Mouse (Mus musculus) adrenal gland, adult 2 months (tissue): ENCODE data around the gene Fam71e1. TPM values are rescaled to one million over a fixed set of nuclear protein-coding genes. Genes with fewer than 3 reads are reported as not detected.
A peak's percentile ranks its signal among the peaks of the same experiment; 100 is the strongest.

Experiments used
- DNase-seq: peaks from one replicate; pipeline ENCODE4 v3.0.0; 2021
- polyA plus RNA-seq: library from polyadenylated mRNA; depleted of rRNA; stranded (reverse); fragments of >200 nt; gene quantifications from 2 replicates; pipeline ENCODE4 v1.2.3, GENCODE M21; 2012
- total RNA-seq, 2 experiments: library from RNA; stranded (reverse); gene quantifications; 2 replicates each; pipeline ENCODE4 v1.2.3; 2021

Gene Fam71e1
- total and polyA plus RNA-seq, 3 experiments: 8.3 to 28.6 (median 9.1) TPM

DNA sequence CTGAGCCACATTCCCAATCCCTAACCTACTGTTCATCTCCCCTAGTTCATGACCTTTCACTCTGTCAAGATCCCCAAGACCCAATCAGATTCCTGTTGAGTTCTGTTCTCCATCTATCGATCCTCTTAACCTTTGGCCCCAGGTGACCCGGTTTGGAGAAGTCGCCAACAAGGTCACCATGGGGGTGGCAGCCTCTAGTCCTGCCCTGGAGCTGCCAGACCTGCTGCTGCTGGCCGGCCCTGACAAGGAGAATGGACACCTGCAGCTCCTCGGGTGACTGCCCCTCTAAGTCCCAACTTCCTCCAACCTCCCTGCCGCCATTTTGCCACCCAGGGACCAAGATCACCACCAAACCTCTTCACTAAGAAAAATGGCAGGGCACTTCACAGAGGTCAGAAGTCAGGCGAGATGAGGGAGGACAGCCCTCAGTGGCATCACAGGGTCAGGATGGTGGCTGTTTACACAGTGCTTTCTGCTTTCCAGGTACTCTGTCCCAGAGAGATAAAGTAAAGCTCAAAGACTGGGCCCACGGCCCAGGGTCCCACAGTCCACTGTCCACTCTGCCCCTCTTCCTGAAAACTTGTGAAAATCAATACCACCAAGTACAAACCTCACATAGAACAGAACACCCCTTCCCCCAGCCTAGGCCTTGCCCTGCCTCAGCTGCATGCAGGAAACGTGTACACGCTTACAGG, 1.1 kb downstream of the Fam71e1 start:
- DNase-seq: no peak

GRCm38 (mm10) chr7:44498922-44499321, 2.5 kb downstream of the Fam71e1 start:
- no peak for DNase-seq

DNA sequence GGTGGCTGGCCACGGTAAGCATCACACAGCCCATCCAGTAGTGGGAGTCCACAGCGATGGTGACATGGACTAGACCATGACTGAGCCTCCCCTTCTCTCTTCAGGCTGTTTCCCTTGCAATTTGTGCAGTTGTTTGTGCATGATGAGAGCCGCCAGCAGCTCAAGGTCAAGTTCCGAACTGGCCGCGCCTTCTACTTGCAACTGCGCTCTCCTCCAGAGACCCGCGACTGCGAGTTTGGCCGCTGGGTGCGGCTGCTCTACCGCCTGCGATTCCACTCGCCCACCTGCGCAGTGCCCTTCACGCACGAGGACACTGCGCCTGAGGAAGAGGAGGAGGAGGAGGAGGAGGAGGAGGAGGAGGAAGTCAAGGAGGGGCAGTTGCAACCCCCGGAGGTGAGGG, 3.7 kb downstream of the Fam71e1 start:
- DNase-seq: no peak

- peak; percentile 56 for DNase-seq
These were observed 5.3 kb downstream of the Fam71e1 start for GRCm38 (mm10) chr7:44501563-44502115.

GRCm38 (mm10) chr7:44507491-44507890, 11.1 kb downstream of the Fam71e1 start:
- DNase-seq: no peak

DNA sequence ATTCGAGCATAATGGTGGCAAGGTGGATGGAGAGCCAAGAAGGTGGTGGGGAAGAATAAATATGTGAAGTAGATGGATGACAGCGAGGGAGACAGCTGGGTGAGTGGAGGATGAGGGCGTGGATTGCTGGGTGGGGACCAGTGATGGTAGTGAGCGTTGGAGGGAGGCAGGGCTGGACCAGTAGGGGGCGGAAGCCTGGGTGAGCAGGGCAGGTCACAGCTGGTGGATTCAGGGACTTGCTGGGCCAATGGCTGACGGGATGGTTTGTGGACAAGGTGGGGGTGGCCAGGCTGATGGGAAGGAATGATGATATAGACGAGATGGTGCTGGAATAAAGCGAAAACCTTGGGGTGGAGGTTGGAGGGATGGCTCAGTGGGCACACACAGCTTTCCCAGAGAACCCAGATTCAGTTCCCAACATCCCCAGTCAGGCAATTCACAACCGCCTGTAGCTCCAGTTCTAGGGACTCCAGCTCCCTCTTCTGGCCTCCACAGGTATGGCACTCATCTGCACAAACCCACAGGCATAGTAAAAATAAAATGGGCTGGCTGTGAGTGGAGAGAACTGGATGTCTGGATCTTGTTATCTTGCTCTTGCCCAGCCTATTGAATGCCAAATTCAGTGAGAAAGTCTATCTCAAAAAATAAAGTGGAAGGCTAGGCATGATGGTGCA, 23.0 kb downstream of the Fam71e1 start:
- no peak for DNase-seq

- no peak for DNase-seq
These were observed 24.6 kb downstream of the Fam71e1 start for GRCm38 (mm10) chr7:44520990-44521389.

- peak; percentile 54 for DNase-seq
These were observed 25.3 kb downstream of the Fam71e1 start for GRCm38 (mm10) chr7:44521710-44522109.

DNA sequence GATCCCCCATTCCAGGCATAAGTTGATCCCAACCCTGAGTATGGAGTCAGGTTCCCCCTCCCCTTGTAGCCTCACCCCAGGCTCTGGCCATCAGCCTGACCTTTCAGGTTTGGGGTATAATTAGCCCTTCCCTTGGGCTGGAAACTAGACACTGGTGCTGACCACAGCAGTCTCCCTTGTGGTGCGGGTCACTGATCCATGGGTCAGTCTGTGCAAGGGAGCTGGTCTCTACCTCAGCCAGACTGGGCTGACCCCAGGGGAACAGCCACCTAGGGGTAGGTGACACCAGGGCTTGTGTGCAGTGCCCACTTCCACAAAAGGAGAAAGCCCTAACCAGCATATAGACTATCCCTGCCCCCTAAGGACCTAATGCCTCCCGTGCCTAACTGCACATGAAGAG, 26.7 kb downstream of the Fam71e1 start:
- DNase-seq: no peak

DNA sequence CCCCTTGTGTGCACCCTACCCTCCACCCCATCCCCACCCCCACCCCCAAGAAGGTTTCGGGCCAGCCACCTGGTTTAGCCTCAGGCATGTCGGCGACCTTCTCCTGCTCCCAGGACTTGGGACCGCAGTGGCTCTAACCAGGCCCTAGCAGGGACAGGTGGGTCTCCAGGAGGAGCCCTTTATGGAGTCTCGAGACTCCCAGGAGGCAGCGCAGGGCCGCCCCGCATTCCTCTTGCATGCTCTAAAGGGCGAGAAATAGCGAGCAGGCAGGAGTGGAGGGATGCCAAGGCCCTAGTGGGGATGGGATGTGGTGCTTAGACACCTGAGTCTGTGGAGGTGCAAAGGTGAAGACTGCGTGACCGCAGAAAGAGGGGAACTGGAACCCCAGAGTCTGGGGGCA, 28.1 kb downstream of the Fam71e1 start, which contains the start of gene Mybpc2:
TSS of gene Mybpc2 (minus strand) at position 155 of the 400 bp plus-strand sequence.
- DNase-seq: no peak

GRCm38 (mm10) chr7:44525126-44525832, 28.9 kb downstream of the Fam71e1 start:
- peak; percentile 92 for DNase-seq

GRCm38 (mm10) chr7:44526414-44527154, 30.2 kb downstream of the Fam71e1 start:
- no peak for DNase-seq

- peak; percentile 82 for DNase-seq
These were observed 31.4 kb downstream of the Fam71e1 start for GRCm38 (mm10) chr7:44527483-44528398.

DNA sequence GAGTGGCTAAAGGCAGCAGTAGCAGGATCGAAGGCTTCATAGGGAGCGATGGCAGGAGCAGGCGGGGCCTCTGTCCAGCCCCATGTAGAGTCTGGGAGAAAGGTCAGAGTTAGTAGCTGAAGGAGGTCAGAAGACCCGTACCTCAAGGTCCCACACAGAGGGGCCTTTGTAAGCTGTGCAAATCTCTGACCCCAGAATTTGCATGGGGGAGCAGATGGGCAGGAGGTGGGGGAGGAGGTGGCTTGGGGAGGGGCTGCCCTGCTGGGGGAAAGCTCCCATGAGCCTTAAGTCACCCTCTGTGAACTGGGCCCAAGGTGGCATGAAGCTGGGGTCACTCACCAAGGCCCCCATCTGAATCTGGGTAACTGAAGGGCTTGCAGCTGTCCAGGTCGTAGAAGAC, 33.1 kb downstream of the Fam71e1 start:
- no peak for DNase-seq

- no peak for DNase-seq
These were observed 34.1 kb downstream of the Fam71e1 start for GRCm38 (mm10) chr7:44530507-44530906.

DNA sequence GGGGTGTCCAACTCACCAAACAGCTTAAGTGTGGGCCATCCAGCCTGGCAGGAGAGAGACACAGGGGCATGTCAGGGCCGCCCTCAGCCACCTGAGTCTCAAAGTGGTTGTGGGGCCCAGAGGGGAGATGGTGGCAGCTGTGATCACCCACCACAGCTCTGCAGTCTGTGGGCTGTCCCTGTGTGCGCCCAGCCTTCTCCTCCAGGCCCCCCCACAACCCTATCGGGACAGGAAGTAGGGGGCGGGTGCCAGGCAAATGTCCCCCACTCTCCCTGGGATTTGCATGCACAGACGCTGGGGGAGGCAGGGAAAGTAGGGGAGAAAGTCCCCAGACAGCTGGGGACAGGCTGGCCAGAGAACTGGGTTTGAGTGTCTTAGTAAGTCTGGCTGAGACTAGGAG, 34.8 kb downstream of the Fam71e1 start:
- DNase-seq: no peak

DNA sequence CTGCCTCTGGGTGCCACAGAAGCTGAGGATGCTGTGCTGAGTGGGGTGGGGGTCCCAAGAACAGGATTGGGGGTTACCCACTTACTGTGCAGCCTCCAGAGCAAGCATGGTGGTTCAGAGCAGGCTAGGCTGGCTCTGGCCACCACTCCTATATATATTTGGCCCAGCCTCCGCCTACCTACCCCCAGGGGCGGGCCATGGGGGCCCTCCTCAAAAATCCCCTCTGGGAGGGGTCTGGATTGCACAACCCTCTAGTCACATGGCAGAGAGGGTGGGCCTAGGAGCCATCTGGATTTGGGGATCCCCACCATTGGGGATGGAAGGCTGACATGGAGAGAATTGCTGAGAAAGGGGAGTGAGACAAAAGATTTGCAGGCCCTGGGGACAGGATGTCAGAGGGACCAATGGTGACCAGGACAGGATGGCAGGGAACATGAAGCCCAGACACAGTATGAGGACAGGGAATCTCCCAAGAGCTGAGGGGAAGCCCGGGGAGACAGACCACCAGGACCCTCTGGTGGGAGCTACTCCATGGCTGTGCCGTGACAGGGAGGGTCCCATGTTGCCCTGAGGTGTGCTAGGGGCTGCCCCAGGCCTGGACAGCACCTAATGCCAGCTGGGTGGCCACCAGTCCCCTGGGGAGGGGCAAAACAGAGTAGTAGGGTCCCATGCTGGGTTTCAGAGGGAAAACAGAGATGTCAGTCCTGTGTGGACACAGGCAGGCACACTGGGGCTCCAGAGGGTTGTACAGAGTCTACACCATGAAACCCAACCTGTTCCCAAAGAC, 35.8 kb downstream of the Fam71e1 start, which contains the start of gene Spib:
TSS of gene Spib (minus strand) at position 126 of the 787 bp plus-strand sequence.
- DNase-seq: no peak

DNA sequence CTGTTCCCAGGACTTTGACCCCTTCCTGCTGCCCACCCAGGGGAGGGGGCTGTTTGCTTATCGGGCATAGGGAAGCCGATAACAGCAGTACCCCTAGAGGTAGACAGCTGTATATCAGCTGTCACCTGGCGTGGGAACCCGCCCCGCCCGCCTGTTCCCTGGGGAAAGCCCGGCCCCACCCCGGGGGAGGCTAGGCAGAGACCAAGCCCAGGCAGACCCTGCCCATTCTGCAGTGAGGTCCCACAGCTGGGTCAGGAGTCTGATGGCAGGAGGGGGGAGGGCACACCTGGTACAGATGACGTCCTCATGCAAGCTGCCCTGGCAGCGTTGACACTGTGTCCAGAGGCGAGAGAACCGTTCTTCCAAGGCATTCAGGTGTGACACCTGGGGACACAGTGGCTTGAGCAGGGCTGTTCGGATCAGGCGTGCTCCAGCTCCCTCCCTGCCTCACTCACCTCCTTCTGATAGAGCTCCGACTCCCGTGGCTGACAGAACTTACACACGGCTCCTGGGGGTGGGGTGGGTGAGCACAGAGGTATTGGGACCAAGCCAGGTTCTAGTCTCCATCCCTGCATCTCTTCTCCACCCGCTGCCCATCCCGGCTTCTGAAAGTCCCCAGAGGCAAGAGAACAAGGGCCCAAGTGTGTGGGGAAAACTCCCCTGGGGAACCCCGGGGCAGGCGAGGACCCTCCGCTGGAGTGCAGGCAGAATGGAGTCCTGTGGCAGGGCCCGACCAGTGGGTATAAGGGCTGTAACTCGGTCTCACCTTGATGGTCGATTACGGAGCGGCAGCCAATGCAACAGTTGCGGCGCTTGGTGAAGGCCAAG, 36.8 kb downstream of the Fam71e1 start:
- DNase-seq: no peak

DNA sequence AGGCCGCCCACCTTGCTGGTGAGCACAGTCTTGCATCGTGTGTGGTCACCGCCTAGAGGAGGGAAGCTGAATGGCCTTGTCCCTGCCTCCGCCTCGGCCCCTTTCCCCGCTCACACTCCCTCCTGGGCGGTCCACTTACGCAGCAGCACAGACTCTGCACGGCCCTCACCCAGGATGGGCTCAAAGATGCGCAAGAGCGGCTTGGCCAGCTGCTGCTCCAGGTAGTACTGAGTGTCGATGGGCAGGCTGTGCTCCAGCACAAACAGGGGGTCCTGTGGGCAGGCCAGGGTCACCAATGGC, 37.3 kb downstream of the Fam71e1 start:
- DNase-seq: no peak
